Mouse (Mus musculus): ENCODE results near the gene Ascl3. TPM values are rescaled to one million over a fixed set of nuclear protein-coding genes. Genes with fewer than 3 reads are reported as not detected.
A peak's percentile ranks its signal among the peaks of the same experiment; 100 is the strongest.

Gene Ascl3
- total and polyA plus RNA-seq, 3 experiments, result not detected

GRCm38 (mm10) chr7:109719286-109719685 is 12.2 kb downstream of the Ascl3 start:
- Histone ChIP-seq H3K9me3 (replicated peaks; ENCODE audit: low read length) (peaks cover 3% of the 10 kb centered on the region), H3K4me3 (replicated peaks in 1 of 3; ENCODE audit: low read depth in 2 of 3, low read length in 2 of 3, poor library complexity in 1 of 3) (no peak overlapping the region), H3K27ac (ENCODE audit: insufficient read depth, low read depth) (no peak overlapping the region), H3K4me2 (ENCODE audit: insufficient read depth, low read depth, poor library complexity, severe bottlenecking) (no peak overlapping the region), H3K27me3 (replicated peaks) (no peaks in the 10 kb centered on the region), H3K9ac (ENCODE audit: insufficient read depth, low read depth) (no peak overlapping the region), H3K4me1 (ENCODE audit: control insufficient read depth in 1 of 2, insufficient read depth in 2 of 2) (peaks cover 0 to 2% of the 10 kb centered on the region in 2 experiments; a peak in 2 of 4 replicates), H3K79me2 (replicated peaks; ENCODE audit: control insufficient read depth, extremely low read depth, insufficient read depth, poor library complexity, severe bottlenecking) (no peaks in the 10 kb centered on the region), H3K36me3 (replicated peaks in 1 of 2; ENCODE audit: control insufficient read depth in 1 of 2, insufficient read depth in 1 of 2, low read length in 1 of 2) (peaks cover 0 to 6% of the 10 kb centered on the region in 2 experiments)
- in situ Hi-C loops (cut with MboI; ENCODE audit: low pct_ligation_motif_present, low pct_unique_long_range_greater_than_20kb, low sequenced_read_pairs) (no loop called here), dilution Hi-C loops (cut with MboI; ENCODE audit: extremely low pct_ligation_motif_present, extremely low pct_unique_long_range_greater_than_20kb, low sequenced_read_pairs) (no loop called here)
- peak; percentile 37 for DNase-seq (ENCODE audit: extremely low read depth)
- TF ChIP-seq POLR2A (IDR thresholded peaks at IDR 0.05; ENCODE audit: low read depth, low read length) (no peak), MAX (IDR thresholded peaks at IDR 0.05; ENCODE audit: low read length) (no peak), IRF4 (IDR thresholded peaks at IDR 0.05; ENCODE audit: low read depth, low read length) (0 out of 2 replicates have a peak, but pooled peaks have one; percentile 16), NELFE (IDR thresholded peaks at IDR 0.05; ENCODE audit: low read depth, low read length) (no peak), ETS1 (conservative IDR thresholded peaks at IDR 0.05; ENCODE audit: low read depth, low read length) (no peak), USF1 (IDR thresholded peaks at IDR 0.05; ENCODE audit: low read depth, low read length) (no peak), MAZ (IDR thresholded peaks at IDR 0.05; ENCODE audit: low read depth, low read length) (no peak), JUN (IDR thresholded peaks at IDR 0.05; ENCODE audit: insufficient read depth, low read depth, low read length) (no peak), RCOR1 (conservative IDR thresholded peaks at IDR 0.05; ENCODE audit: low read depth, low read length) (no peak), CHD1 (IDR thresholded peaks at IDR 0.05; ENCODE audit: low read depth, low read length) (no peak), ZKSCAN1 (IDR thresholded peaks at IDR 0.05; ENCODE audit: borderline replicate concordance, low read depth, low read length) (no peak), HCFC1 (IDR thresholded peaks at IDR 0.05; ENCODE audit: low read depth, low read length) (no peak), EP300 (IDR thresholded peaks at IDR 0.05; ENCODE audit: low read length) (no peak), SMC3 (IDR thresholded peaks at IDR 0.05; ENCODE audit: low read depth, low read length) (peak; percentile 69), MYC (IDR thresholded peaks at IDR 0.05; ENCODE audit: low read depth, low read length) (no peak), TBP (conservative IDR thresholded peaks at IDR 0.05; ENCODE audit: low read depth, low read length) (no peak), USF2 (conservative IDR thresholded peaks at IDR 0.05; ENCODE audit: low read depth, low read length) (no peak), RAD21 (IDR thresholded peaks at IDR 0.05; ENCODE audit: low read depth, low read length) (peak; percentile 83), MAFK (IDR thresholded peaks at IDR 0.05; ENCODE audit: insufficient replicate concordance, low read length) (0 out of 2 replicates have a peak, but pooled peaks have one; percentile 6), CTCF (conservative IDR thresholded peaks at IDR 0.05 in 1 of 2, IDR thresholded peaks at IDR 0.05 in 1 of 2; ENCODE audit: low read depth in 2 of 2, low read length in 2 of 2) (peak; percentile 39 to 75; a peak in 3 of 4 replicates), KAT2A (IDR thresholded peaks at IDR 0.05; ENCODE audit: insufficient replicate concordance, low read length) (no peak), SIN3A (IDR thresholded peaks at IDR 0.05; ENCODE audit: low read length) (no peak), BHLHE40 (IDR thresholded peaks at IDR 0.05; ENCODE audit: low read depth, low read length) (no peak), CHD2 (IDR thresholded peaks at IDR 0.05; ENCODE audit: low read length) (no peak), ELF1 (IDR thresholded peaks at IDR 0.05; ENCODE audit: low read depth, low read length) (no peak), ZC3H11A (IDR thresholded peaks at IDR 0.05; ENCODE audit: low read depth, low read length) (0 out of 2 replicates have a peak, but pooled peaks have one; percentile 23)
